Mouse (Mus musculus): ENCODE data around the gene Fcgr4.
A peak's percentile ranks its signal among the peaks of the same experiment; 100 is the strongest.

The Fcgr4 gene

GRCm38 (mm10) chr1:170996034-170996433 lies 22.7 kb upstream of the Fcgr4 start:
- DNase-seq (ENCODE audit: low read depth, low spot score) = no peak
- Histone ChIP-seq H3K36me3 (ENCODE audit: control insufficient read depth, insufficient read depth, low read length, poor library complexity, severe bottlenecking) (no peaks in the 10 kb centered on the region), H3K27me3 (ENCODE audit: control insufficient read depth, insufficient read depth, low read length, poor library complexity, severe bottlenecking) (no peaks in the 10 kb centered on the region)

GRCm38 (mm10) chr1:170996753-170997152 lies 22.0 kb upstream of the Fcgr4 start:
- no peaks in the 10 kb centered on the region for H3K36me3 ChIP-seq (ENCODE audit: control insufficient read depth, insufficient read depth, low read length, poor library complexity, severe bottlenecking)
- no peaks in the 10 kb centered on the region for H3K27me3 ChIP-seq (ENCODE audit: control insufficient read depth, insufficient read depth, low read length, poor library complexity, severe bottlenecking)
- DNase-seq (ENCODE audit: low read depth, low spot score) = peak; percentile 83

GRCm38 (mm10) chr1:170997756-170998655 lies 20.7 kb upstream of the Fcgr4 start:
- DNase-seq (ENCODE audit: low read depth, low spot score) = peak; percentile 50
- Histone ChIP-seq H3K36me3 (ENCODE audit: control insufficient read depth, insufficient read depth, low read length, poor library complexity, severe bottlenecking) (no peaks in the 10 kb centered on the region), H3K27me3 (ENCODE audit: control insufficient read depth, insufficient read depth, low read length, poor library complexity, severe bottlenecking) (no peaks in the 10 kb centered on the region)

- no peaks in the 10 kb centered on the region for H3K27me3 ChIP-seq (ENCODE audit: control insufficient read depth, insufficient read depth, low read length, poor library complexity, severe bottlenecking)
- no peak for DNase-seq (ENCODE audit: low read depth, low spot score)
Observed at GRCm38 (mm10) chr1:170999811-171000210, 18.9 kb upstream of the Fcgr4 start.

DNA sequence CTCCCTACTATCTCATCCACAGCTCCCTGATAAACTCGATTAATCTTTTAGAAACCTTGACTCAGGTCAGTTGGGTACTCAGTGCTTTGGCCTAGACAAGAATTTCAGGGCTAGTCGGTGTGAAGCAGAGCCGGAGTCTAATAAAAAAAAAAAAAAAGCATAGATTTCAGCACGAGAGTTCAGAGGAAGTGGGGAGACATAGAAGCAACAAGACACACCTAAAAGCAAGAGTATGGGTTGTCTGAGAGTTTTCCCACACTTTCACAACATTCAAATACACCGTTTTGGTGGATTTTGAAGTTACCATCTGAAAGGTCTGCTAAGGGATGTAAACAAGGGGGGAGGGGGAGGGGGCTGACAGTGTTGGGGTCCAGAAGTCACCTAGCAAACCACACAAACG lies 13.6 kb upstream of the Fcgr4 start:
- DNase-seq (ENCODE audit: low read depth, low spot score) = no peak
- Histone ChIP-seq H3K27me3 (ENCODE audit: control insufficient read depth, insufficient read depth, low read length, poor library complexity, severe bottlenecking) (no peaks in the 10 kb centered on the region), H3K36me3 (ENCODE audit: control insufficient read depth, insufficient read depth, low read length, poor library complexity, severe bottlenecking) (no peaks in the 10 kb centered on the region)

More at GRCm38 (mm10) chr1:170999811-171000210, 18.9 kb upstream of the Fcgr4 start:
- no peaks in the 10 kb centered on the region for H3K36me3 ChIP-seq (ENCODE audit: control insufficient read depth, insufficient read depth, low read length, poor library complexity, severe bottlenecking)

- H3K36me3 ChIP-seq (ENCODE audit: control insufficient read depth, insufficient read depth, low read length, poor library complexity, severe bottlenecking) = no peaks in the 10 kb centered on the region
- no peak for DNase-seq (ENCODE audit: low read depth, low spot score)
Observed at GRCm38 (mm10) chr1:171005586-171005985, 13.1 kb upstream of the Fcgr4 start.

GRCm38 (mm10) chr1:171006335-171006734 lies 12.4 kb upstream of the Fcgr4 start:
- DNase-seq (ENCODE audit: low read depth, low spot score) = peak; percentile 77

More at GRCm38 (mm10) chr1:171005586-171005985, 13.1 kb upstream of the Fcgr4 start:
- H3K27me3 ChIP-seq (ENCODE audit: control insufficient read depth, insufficient read depth, low read length, poor library complexity, severe bottlenecking) = no peaks in the 10 kb centered on the region

DNA sequence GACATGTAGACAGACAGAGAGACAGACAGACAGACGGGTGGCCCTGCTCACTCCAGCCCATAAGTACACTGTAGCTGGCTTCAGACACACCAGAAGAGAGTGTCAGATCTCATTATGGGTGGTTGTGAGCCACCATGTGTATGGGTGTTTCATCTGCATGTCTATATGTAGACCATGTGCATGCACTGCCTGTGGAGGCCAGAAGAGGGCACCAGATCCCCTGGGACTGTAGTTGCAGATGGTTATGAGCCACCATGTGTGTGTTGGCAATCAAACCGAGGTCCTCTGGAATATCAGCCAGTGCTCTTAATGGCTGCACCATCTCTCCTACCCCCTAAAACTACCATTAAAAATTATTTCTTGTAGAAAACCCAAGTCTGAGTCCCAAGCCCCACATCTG lies 11.8 kb upstream of the Fcgr4 start:
- H3K27me3 ChIP-seq (ENCODE audit: control insufficient read depth, insufficient read depth, low read length, poor library complexity, severe bottlenecking) = no peaks in the 10 kb centered on the region
- DNase-seq (ENCODE audit: low read depth, low spot score) = peak; percentile 64
- no peaks in the 10 kb centered on the region for H3K36me3 ChIP-seq (ENCODE audit: control insufficient read depth, insufficient read depth, low read length, poor library complexity, severe bottlenecking)

More at GRCm38 (mm10) chr1:171006335-171006734, 12.4 kb upstream of the Fcgr4 start:
- Histone ChIP-seq H3K27me3 (ENCODE audit: control insufficient read depth, insufficient read depth, low read length, poor library complexity, severe bottlenecking) (no peaks in the 10 kb centered on the region), H3K36me3 (ENCODE audit: control insufficient read depth, insufficient read depth, low read length, poor library complexity, severe bottlenecking) (no peaks in the 10 kb centered on the region)

GRCm38 (mm10) chr1:171011733-171012132 lies 7.0 kb upstream of the Fcgr4 start:
- Histone ChIP-seq H3K27me3 (ENCODE audit: control insufficient read depth, insufficient read depth, low read length, poor library complexity, severe bottlenecking) (no peaks in the 10 kb centered on the region), H3K36me3 (ENCODE audit: control insufficient read depth, insufficient read depth, low read length, poor library complexity, severe bottlenecking) (no peaks in the 10 kb centered on the region)
- DNase-seq (ENCODE audit: low read depth, low spot score) = no peak

DNA sequence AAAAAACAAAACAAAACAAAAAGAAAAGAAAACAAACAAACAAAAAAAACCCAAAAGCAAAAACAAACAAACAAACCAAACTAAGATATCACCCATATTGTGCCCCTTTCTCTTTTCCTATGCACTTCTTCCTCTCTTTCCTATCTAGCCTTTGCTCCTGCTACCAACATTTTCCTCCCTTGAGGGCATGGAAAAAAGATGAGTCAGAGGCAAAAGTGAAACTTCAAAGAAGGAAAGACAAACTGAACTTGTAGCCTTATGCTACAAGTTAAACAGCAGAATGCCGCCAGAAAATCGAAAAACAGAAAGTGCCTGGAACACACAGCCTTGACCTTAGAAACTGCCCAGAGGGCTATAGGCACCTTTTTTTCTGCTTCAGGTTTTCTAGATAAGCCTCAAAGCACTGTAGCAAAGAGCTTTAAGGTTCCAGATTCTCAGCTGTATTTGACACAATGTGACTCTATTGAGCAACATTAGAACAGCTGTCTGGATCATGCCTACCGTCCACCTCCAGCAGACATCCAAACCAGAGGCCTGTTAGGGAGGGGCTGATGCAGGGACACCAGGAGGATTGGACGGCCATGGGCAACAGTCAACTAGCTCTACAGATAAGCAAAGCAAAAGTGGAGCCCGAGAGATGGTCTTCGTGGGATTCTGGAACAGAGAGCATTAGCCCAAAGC lies 1.9 kb upstream of the Fcgr4 start:
- H3K27me3 ChIP-seq (ENCODE audit: control insufficient read depth, insufficient read depth, low read length, poor library complexity, severe bottlenecking) = no peaks in the 10 kb centered on the region
- no peak for DNase-seq (ENCODE audit: low read depth, low spot score)
- no peaks in the 10 kb centered on the region for H3K36me3 ChIP-seq (ENCODE audit: control insufficient read depth, insufficient read depth, low read length, poor library complexity, severe bottlenecking)

DNA sequence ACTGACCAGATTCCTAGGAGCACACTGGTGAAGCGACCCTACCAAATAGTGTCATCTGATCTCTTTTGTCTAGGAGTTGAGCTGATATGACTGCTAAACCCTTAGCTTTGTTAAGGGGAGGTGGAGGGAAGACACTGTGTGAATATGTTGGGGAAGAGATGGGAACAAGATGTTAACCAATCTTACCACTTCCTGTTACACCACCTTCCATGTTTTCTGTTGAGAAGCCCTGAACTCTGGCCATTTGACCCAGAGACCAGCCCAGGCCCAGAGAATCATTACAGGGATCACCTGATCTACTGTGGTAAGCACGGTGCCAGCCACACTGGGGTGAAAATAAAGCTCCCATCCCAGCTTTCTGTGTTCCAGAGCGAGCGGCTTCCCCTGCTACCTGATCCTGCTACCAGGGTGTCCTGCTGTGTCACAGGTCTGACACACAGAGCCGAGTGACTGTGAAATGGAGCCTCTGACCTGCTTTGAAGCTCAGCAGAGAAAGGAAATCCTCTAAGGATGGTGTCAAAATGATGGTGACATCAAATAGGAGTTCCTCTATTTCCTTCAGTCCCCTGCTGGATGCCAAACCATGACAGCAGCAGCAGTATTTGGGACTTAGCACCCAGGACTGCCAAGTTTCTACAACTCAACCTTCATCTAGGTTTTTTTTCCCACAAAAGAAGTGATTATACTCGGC lies 1.1 kb upstream of the Fcgr4 start:
- Histone ChIP-seq H3K36me3 (ENCODE audit: control insufficient read depth, insufficient read depth, low read length, poor library complexity, severe bottlenecking) (no peaks in the 10 kb centered on the region), H3K27me3 (ENCODE audit: control insufficient read depth, insufficient read depth, low read length, poor library complexity, severe bottlenecking) (no peaks in the 10 kb centered on the region; the same call in 1 of the 2 replicates)
- no peak for DNase-seq (ENCODE audit: low read depth, low spot score)

DNA sequence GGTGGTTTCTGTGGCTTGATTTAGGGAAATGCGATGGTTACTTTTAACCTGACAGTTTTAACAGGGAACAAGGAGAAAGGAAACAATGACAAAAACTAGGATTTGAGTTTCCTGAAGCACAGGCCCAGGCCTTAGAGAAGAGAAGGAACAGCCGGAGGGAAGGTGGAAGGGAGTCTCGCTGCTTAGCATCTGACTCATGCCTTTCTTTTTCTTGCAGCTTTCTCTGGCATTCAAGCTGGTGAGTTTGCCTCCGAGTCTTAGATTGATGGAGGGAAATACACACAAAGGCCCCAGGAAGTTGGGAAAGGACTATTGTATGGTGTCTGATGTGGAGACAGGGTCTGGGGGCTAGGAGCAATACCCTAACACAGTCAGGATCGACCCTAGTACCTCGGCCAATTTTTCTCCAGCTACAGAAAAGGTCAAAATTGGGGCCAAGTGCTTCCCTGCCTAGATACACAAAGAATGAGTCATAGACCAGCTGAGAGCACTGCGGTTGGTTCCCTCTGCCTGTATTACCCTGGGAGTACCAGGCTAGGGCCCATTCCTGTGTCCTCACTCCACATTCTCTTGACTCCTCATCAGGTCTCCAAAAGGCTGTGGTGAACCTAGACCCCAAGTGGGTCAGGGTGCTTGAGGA lies 711 bp downstream of the Fcgr4 start:
- Histone ChIP-seq H3K27me3 (ENCODE audit: control insufficient read depth, insufficient read depth, low read length, poor library complexity, severe bottlenecking) (no peaks in the 10 kb centered on the region; the same call in 1 of the 2 replicates), H3K36me3 (ENCODE audit: control insufficient read depth, insufficient read depth, low read length, poor library complexity, severe bottlenecking) (no peaks in the 10 kb centered on the region)
- DNase-seq (ENCODE audit: low read depth, low spot score) = no peak

DNA sequence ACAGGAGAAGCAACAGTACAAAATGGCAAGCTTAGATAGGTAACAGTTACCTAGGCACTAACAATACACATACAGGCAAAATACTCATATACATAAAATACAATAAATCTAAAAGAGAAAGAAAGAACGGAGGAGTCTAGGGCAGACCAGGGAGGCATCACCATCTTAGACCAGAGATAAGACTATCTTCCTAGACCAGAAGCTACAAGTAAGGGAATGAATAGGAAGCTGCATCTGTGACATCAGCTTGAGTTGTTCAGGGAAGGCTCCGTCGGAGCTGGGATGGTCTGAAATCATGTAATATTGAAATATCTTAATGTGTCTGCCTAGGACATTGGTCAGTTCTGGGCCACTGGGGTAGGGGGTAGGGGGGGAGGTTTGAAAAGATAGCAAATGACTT lies 13.0 kb downstream of the Fcgr4 start:
- no peaks in the 10 kb centered on the region for H3K36me3 ChIP-seq (ENCODE audit: control insufficient read depth, insufficient read depth, low read length, poor library complexity, severe bottlenecking)
- DNase-seq (ENCODE audit: low read depth, low spot score) = no peak
- no peaks in the 10 kb centered on the region; the same call in 1 of the 2 replicates for H3K27me3 ChIP-seq (ENCODE audit: control insufficient read depth, insufficient read depth, low read length, poor library complexity, severe bottlenecking)

- no peaks in the 10 kb centered on the region; the same call in 1 of the 2 replicates for H3K27me3 ChIP-seq (ENCODE audit: control insufficient read depth, insufficient read depth, low read length, poor library complexity, severe bottlenecking)
- H3K36me3 ChIP-seq (ENCODE audit: control insufficient read depth, insufficient read depth, low read length, poor library complexity, severe bottlenecking) = no peaks in the 10 kb centered on the region
- DNase-seq (ENCODE audit: low read depth, low spot score) = peak; percentile 28
Observed at GRCm38 (mm10) chr1:171032691-171033090, 14.0 kb downstream of the Fcgr4 start.
